Mouse (Mus musculus) ES-E14 (cell line): Measurements from ENCODE around the gene Zbtb8a. TPM values are rescaled to one million over a fixed set of nuclear protein-coding genes. Genes with fewer than 3 reads are reported as not detected.

Source experiments
- DNase-seq: peaks from one replicate; pipeline ENCODE4 v3.0.0-alpha.2; 2013; ENCODE audit warnings: low read depth, low spot score
- H3K27ac ChIP-seq: 2 replicates; pipeline ENCODE4 v1.5.1; 2012; ENCODE audit warnings: low read depth, mild to moderate bottlenecking, low read length, moderate library complexity, mixed read lengths; ENCODE audit not compliant: poor library complexity, insufficient read depth, severe bottlenecking
- H3K36me3 ChIP-seq: 2 replicates; pipeline ENCODE4 v1.6.1; 2012; ENCODE audit warnings: mild to moderate bottlenecking, low read length, moderate library complexity, mixed read lengths; ENCODE audit not compliant: control insufficient read depth, poor library complexity, insufficient read depth, severe bottlenecking
- H3K4me1 ChIP-seq, 2 experiments: fragments of 150-350 bp in 1 of 2; sonication (generic) in 1 of 2; 2 replicates each; pipeline ENCODE4 v1.6.1; 2012; ENCODE audit warnings: low read length in 2 of 2, mild to moderate bottlenecking in 1 of 2, mixed read lengths in 1 of 2; ENCODE audit not compliant: control insufficient read depth in 2 of 2, insufficient read depth in 2 of 2, poor library complexity in 1 of 2
- H3K4me3 ChIP-seq, 2 experiments: fragments of 150-350 bp in 1 of 2; sonication (generic) in 1 of 2; 2 replicates each; pipeline ENCODE4 v1.5.1; 2012; ENCODE audit warnings: low read length in 2 of 2, low read depth in 1 of 2, mild to moderate bottlenecking in 1 of 2, mixed read lengths in 1 of 2; ENCODE audit not compliant: insufficient read depth in 1 of 2, poor library complexity in 1 of 2, severe bottlenecking in 1 of 2
- H3K9ac ChIP-seq: 2 replicates; pipeline ENCODE4 v1.6.1; 2012; ENCODE audit warnings: low read depth, mild to moderate bottlenecking, low read length, mixed read lengths; ENCODE audit not compliant: poor library complexity, insufficient read depth, severe bottlenecking
- H3K9me3 ChIP-seq: fragments of 150-350 bp; sonication (generic); 2 replicates; pipeline ENCODE4 v1.6.1; 2012; ENCODE audit warnings: low read depth, mild to moderate bottlenecking, low read length; ENCODE audit not compliant: control insufficient read depth, insufficient read depth
- CHD2 ChIP-seq: IDR thresholded peaks from 2 replicates; pipeline ENCODE4 v1.6.1; 2014; ENCODE audit warnings: mild to moderate bottlenecking, low read depth, low read length, inconsistent platforms
- HCFC1 ChIP-seq: IDR thresholded peaks from 2 replicates; pipeline ENCODE4 v1.6.1; 2012; ENCODE audit warnings: low read length, inconsistent platforms, borderline replicate concordance; ENCODE audit not compliant: insufficient read depth
- MAFK ChIP-seq: IDR thresholded peaks from 2 replicates; pipeline ENCODE4 v1.6.1; 2014; ENCODE audit warnings: mild to moderate bottlenecking, low read depth, low read length, inconsistent platforms; ENCODE audit not compliant: insufficient read depth
- ZC3H11A ChIP-seq: IDR thresholded peaks from 2 replicates; pipeline ENCODE4 v1.6.1; 2012; ENCODE audit warnings: low read depth, mild to moderate bottlenecking, inconsistent platforms, low read length, borderline replicate concordance
- ZNF384 ChIP-seq: IDR thresholded peaks from 2 replicates; pipeline ENCODE4 v1.6.1; 2012; ENCODE audit warnings: low read depth, low read length, inconsistent platforms
- in situ Hi-C, 2 experiments: fragments of 600-800 bp; cut with MboI; formaldehyde crosslinking; loops; one replicate each; pipeline ENCODE4 v1.15.1; 2025; ENCODE audit warnings: low sequenced_read_pairs in 2 of 2, inconsistent platforms in 1 of 2; ENCODE audit not compliant: unreplicated experiment in 2 of 2
- total RNA-seq: library from RNA; depleted of rRNA; stranded (reverse); fragments of 300-350 nt; gene quantifications from 2 replicates; pipeline ENCODE4 v1.2.3, GENCODE M21; 2012

Gene Zbtb8a
- total RNA-seq, 1 experiment: 25.3 TPM

GRCm38 (mm10) chr4:129382029-129382428 lies 4.1 kb upstream of the Zbtb8a start:
- no peaks in the 10 kb centered on the region for H3K36me3 ChIP-seq
- H3K9me3 ChIP-seq: no peaks in the 10 kb centered on the region
- H3K4me1 ChIP-seq: peaks cover 7 to 15% of the 10 kb centered on the region in 2 experiments
- H3K4me3 ChIP-seq: peak overlapping the region; percentile 10 to 15; a peak in 2 of 4 replicates
- TF ChIP-seq CHD2 (no peak), ZC3H11A (no peak), HCFC1 (no peak), ZNF384 (no peak), MAFK (no peak)
- DNase-seq: no peak
- no peak overlapping the region for H3K9ac ChIP-seq
- peak overlapping the region; percentile 85; the same call in 1 of the 2 replicates for H3K27ac ChIP-seq
- in situ Hi-C loops: no loop called here

- peak overlapping the region; percentile 42; the same call in 1 of the 2 replicates for H3K9ac ChIP-seq
- H3K27ac ChIP-seq: peak overlapping the region; percentile 85
- H3K9me3 ChIP-seq: no peaks in the 10 kb centered on the region
- 0 out of 2 replicates have a peak, but pooled peaks have one; percentile 12 for TF ChIP-seq CHD2
- 0 out of 2 replicates have a peak, but pooled peaks have one; percentile 39 for TF ChIP-seq HCFC1
- TF ChIP-seq ZNF384: no peak
- TF ChIP-seq ZC3H11A: no peak
- TF ChIP-seq MAFK: no peak
- H3K36me3 ChIP-seq: no peaks in the 10 kb centered on the region
- peak overlapping the region; percentile 10; a peak in 3 of 4 replicates for H3K4me3 ChIP-seq
- in situ Hi-C loops: no loop called here
- DNase-seq: no peak
- H3K4me1 ChIP-seq: peaks cover 7 to 15% of the 10 kb centered on the region in 2 experiments
Observed at GRCm38 (mm10) chr4:129381148-129381547, 3.2 kb upstream of the Zbtb8a start.

- TF ChIP-seq MAFK (no peak), HCFC1 (no peak), ZNF384 (no peak), CHD2 (no peak), ZC3H11A (no peak)
- Histone ChIP-seq H3K9me3 (no peaks in the 10 kb centered on the region), H3K9ac (peak overlapping the region; percentile 28; the same call in 1 of the 2 replicates), H3K4me1 (peaks cover 7 to 13% of the 10 kb centered on the region in 2 experiments), H3K4me3 (no peak overlapping the region), H3K36me3 (no peaks in the 10 kb centered on the region), H3K27ac (peak overlapping the region; percentile 85; the same call in 1 of the 2 replicates)
- no peak for DNase-seq
- in situ Hi-C loops: no loop called here
Observed at GRCm38 (mm10) chr4:129379805-129380204, 1.9 kb upstream of the Zbtb8a start.

GRCm38 (mm10) chr4:129376961-129377545 lies 863 bp downstream of the Zbtb8a start:
- Histone ChIP-seq H3K36me3 (no peaks in the 10 kb centered on the region), H3K9me3 (no peaks in the 10 kb centered on the region), H3K4me3 (peak overlapping the region; percentile 74 to 83), H3K4me1 (peaks cover 6 to 9% of the 10 kb centered on the region in 2 experiments; a peak in 2 of 4 replicates), H3K27ac (peak overlapping the region; percentile 84), H3K9ac (peak overlapping the region; percentile 84)
- DNase-seq: no peak
- in situ Hi-C loops: no loop called here
- TF ChIP-seq MAFK: no peak
- no peak for TF ChIP-seq CHD2
- TF ChIP-seq ZC3H11A: no peak
- TF ChIP-seq HCFC1: 0 out of 2 replicates have a peak, but pooled peaks have one; percentile 24
